Mouse (Mus musculus): Measurements from ENCODE around the gene Clec18a.
"Not testable (repeated sequence)": the region's sequence is repeated elsewhere in the genome, so short reads cannot be mapped to it uniquely, and the experiment has no call there.

The Clec18a gene

DNA sequence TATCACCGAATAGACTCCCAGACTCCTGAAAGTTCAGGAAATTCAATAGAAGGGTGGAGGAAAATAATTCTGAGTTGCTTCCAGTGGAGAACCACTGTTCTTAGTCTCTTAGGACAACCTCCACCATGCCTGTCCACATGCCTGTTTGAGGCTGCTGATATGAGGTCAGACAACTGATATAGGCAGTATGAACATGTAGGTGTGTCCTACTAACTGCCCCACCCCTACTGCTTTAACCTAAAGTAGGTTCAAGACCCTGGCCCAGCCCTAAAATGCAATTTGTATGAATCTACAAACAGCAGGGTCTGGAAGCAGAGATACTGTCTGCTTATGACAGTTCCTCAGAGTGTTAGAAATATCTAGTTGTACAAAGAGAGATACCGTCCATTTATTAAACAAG is 36.6 kb downstream of the Clec18a start:
- DNase-seq, result no peak

GRCm38 (mm10) chr8:111055031-111055634 is 37.1 kb downstream of the Clec18a start:
- peak; percentile 38 for DNase-seq

GRCm38 (mm10) chr8:111053827-111054518 is 38.3 kb downstream of the Clec18a start:
- DNase-seq, result peak; percentile 40

- no peak for DNase-seq
Measured at GRCm38 (mm10) chr8:111049106-111049505, 43.1 kb downstream of the Clec18a start.

GRCm38 (mm10) chr8:111048694-111049093 is 43.5 kb downstream of the Clec18a start:
- no peak for DNase-seq

- no peak for DNase-seq
Measured at GRCm38 (mm10) chr8:111044003-111044734, 48.1 kb downstream of the Clec18a start.

DNA sequence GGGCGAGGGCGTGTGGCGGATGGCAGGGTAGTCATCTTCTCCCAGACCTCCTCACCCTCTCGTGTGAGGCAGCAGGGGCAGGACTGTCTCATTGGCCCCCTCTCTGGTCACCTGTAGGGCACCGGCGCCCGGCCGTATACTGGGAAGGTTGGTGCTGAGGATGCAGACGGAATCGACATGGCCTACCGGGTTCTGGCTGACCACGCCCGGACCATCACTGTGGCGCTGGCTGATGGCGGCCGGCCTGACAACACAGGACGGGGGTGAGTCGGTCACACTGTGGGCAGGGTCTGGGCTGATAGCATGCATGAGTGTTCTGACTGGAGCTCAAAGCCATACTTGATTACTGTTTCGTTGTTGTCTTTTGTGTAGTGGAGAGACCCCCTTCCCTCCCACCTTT is 49.7 kb downstream of the Clec18a start:
- no peak for DNase-seq

DNA sequence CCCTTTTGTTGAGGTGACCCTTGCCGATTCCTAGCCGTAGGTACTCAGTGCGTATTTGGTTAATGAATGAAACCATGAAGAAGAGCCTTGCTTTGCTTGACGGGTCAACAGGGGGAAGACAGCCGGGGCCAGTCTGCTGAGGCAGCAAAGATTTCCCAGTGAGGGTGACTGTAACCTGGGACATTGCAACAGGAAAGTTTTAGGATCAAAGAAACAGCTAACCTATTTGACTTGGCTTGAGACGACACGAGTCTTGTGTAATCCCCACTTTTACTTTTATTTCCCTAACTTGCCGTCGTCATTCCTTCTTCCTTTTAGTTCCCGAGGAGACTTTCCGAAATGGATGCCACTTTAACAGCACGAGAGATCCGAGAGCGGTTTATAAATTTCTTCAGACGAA is 55.6 kb downstream of the Clec18a start:
- no peak for DNase-seq

DNA sequence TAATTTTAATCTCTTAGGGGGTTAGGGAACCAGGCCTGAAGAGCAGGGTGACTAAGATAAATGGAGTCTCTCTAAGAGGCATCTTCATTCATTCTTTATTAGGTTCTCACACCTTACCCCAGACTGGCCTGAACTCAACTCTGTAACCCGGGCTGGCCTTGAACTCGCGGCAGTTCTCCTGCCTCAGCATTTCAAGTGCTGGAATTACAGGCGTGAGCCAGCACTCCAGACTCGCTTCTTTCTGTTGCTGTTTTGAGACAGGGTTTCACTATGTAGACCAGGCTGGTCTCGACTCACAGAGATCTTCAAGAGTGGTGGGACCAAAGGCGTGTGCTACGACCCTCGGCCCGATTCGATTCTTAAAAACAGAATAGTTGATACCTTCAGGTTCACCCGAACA is 58.0 kb downstream of the Clec18a start:
- peak; percentile 50 for DNase-seq

DNA sequence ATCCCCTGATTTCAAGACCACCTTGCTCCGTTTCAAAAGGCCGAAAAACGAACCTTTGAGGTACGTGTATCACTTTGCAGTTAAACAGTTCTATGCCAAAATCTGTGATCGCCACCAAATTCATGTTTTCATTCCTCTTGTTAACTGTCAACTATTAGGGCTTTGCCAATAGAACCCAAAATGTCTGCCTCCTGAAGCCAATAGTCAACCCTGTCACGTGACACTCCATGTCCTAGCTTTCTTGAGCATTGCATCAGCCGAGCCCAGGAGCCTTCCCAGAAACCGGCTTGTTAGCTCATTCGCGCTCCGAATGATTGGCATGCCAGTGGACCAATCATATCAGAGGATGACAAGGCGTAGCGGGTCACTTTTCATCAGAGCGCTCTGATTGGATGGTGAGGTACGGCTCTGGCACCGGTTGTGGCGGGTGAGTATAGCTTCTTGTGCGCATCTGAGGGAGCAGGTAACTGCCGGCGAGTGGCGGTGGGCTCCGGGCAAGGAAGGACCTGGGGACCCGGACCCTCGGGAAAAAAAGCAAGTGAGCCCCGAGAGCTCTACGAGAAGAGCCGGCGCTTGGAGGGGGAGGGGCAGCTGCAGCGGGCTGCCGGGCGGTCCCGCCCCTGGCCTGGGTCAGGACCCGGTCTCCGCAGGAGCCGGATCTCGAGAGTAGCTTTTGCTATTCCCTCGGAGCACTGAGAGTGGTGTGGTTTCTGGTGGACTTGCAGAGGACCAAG is 58.6 kb downstream of the Clec18a start:
- peak; percentile 100 for DNase-seq

DNA sequence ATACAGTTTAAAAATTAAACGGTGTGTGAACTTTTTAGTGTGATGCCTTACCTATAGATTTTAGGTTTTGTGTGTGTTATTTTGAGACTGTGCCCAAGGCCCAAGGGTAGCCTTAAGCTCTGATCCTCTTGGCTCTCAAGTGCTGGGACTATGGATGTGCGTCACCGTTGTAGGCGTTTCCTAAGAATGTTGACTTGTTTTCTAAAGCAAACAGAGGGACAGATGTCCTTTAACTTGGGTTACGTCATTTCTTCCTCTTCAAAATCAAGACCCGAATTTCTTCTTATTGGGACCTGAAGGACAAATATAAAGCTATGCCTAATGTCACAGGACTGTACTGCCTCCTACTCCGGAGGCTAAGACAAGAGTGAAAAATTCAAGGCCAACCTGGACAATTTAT is 59.3 kb downstream of the Clec18a start, which contains the start of gene Aars:
TSS of gene Aars (plus strand) at position 229 of the 400 bp plus-strand sequence.
- DNase-seq, result no peak

DNA sequence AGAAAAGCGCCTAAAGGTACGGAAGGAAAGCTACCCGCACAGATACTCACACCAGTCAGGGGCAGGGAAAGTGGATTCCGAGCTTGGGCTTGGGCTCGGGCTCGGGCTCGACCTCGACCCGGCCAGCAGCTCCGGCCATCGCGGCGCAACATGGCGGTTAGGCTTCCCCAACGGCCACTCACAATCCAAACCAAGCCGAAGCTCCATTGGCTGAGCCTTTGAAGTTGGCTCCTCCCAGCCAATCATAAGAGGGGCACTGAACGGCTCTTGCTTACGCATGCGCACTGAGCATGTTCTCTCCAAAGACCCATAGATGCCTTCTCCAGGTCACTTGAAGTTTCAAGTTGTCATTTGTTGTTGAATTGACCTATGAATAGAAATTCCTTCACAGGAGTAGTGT is 60.7 kb downstream of the Clec18a start, which contains the start of gene Ddx19b:
TSS of gene Ddx19b (minus strand) at position 180 of the 400 bp plus-strand sequence.
- DNase-seq, result no peak

DNA sequence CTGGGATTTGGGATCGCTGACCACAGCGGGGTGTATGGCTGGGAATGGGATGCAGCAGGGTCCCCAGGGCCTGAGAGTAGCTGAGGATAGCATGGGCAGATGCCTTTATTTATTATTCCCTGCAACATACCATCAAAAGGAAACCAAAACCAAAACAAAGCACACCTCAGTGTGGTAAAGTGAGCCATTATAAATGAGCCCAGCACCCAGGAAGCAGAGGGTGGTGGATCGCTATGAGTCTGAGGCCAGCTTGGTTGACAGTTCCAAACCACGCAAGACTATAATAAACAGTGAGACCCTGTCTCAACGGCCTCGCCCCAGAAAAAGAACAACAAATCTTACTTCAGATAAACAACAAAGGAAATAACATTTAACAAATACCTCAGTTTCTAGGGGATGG is 62.2 kb downstream of the Clec18a start:
- DNase-seq, result no peak

DNA sequence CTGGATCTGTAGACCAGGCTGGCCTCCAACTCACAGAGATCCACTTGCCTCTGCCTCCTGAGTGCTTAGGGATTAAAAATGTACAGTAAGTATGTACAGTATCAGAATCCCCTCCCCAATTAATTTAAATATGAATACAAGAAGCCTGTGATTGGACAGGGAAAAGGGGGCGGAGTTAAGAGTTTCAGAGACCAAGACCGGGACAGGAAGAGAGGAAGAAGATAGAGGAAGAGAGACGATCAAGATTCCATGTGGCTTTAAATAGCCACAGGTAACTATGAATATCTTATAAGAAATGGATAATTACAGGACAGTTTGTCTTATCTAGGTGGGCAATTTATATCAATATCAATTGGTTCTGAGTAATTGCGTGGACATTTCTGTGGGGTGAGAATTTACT is 62.6 kb downstream of the Clec18a start:
- DNase-seq, result no peak

GRCm38 (mm10) chr8:111027391-111027937 is 64.8 kb downstream of the Clec18a start:
- DNase-seq, result peak; percentile 88

- not testable (repeated sequence) for DNase-seq
Measured at GRCm38 (mm10) chr8:111026609-111027008, 65.6 kb downstream of the Clec18a start.

- not testable (repeated sequence) for DNase-seq
Measured at GRCm38 (mm10) chr8:111010230-111010991, 81.8 kb downstream of the Clec18a start.
